Mouse (Mus musculus): Measurements from ENCODE around the gene Vps37c. TPM values are rescaled to one million over a fixed set of nuclear protein-coding genes. Genes with fewer than 3 reads are reported as not detected.

The Vps37c gene
- polyA plus RNA-seq, 1 experiment, result 29.5 TPM

DNA sequence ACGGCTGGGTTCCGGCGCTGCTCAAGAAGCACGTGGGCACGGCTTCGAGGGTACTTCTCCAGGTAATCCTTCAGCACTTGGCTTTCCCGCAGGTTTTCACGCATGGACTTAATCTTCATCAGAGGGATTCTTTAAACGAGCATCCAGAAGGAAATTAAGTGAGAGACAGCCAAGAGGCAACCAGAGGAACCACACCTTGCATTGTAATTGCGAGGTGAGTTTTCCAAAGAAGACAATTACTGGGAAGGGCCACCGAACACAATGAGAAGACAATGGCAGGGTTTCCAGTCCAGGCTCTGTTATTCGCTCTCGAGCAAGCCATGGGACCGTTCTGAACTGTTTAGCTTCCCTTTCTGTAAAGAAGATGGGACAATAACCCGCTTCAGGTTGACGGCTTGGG lies 11.9 kb upstream of the Vps37c start:
- WGBS, result 82% methylated on average over 16 of the region's 16 CpGs
- Histone ChIP-seq H3K4me3 (replicated peaks; ENCODE audit: control insufficient read depth, low read depth, low read length) (no peak overlapping the region), H3K4me1 (ENCODE audit: control insufficient read depth, insufficient read depth, low read length) (no peaks in the 10 kb centered on the region), H3K27ac (ENCODE audit: control insufficient read depth, insufficient read depth, low read depth, low read length, poor library complexity) (no peak overlapping the region)
- TF ChIP-seq POLR2A (IDR thresholded peaks at IDR 0.05; ENCODE audit: borderline replicate concordance, control insufficient read depth, low read depth, low read length) (no peak), CTCF (IDR thresholded peaks at IDR 0.05; ENCODE audit: control insufficient read depth, insufficient read depth, low read length) (no peak)

DNA sequence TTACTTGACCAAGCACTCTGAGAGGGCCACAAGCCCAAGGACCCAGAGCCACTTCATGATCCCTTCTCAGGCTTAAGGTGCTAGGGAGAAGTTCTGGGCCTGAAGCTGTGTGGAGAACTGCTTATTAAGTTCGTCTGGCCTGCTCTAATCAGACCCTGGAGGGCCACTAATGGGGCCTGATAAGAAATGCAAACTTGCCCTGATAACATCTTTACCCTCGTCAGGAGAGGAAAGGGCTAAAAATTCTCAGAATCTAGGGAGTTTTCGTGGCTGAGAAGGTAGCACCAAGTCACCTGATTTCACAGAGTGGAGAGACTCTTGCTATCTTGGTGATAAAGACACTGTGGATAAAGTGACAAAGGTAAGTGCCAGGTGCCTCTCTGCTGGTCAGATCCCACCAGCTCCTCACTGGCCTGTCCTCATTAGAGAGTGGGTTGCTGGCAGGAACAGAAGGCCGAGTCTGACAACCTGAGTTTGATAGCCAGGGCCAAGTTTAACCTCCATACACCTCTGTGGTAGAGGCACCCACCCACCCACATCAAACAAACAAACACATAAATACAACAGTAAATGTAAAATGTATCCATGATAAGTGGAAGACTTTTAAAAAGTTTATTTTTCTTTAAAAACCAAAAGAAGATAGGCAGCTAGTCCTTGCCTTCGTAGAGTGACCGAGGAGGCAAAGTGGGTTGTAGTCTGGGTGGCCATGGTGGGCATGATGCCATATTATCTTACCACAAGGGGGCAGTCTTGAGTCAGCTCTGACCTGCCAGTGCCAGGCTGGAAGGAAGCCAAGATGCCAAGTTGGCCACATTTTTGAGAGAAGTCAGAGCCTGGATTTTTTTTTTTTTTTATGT lies 10.4 kb upstream of the Vps37c start, which contains the start of gene Pga5:
Gene Pga5 (minus strand): TSS at position 157 of the 857 bp plus-strand sequence.
- Histone ChIP-seq H3K4me3 (replicated peaks; ENCODE audit: control insufficient read depth, low read depth, low read length) (no peak within 1 kb of the TSS), H3K4me1 (ENCODE audit: control insufficient read depth, insufficient read depth, low read length) (no peaks in the 10 kb centered on the region), H3K27ac (ENCODE audit: control insufficient read depth, insufficient read depth, low read depth, low read length, poor library complexity) (no peak within 1 kb of the TSS)
- 18% methylated on average over 6 of the region's 6 CpGs for WGBS
- no peak for TF ChIP-seq POLR2A (IDR thresholded peaks at IDR 0.05; ENCODE audit: borderline replicate concordance, control insufficient read depth, low read depth, low read length)
- TF ChIP-seq CTCF (IDR thresholded peaks at IDR 0.05; ENCODE audit: control insufficient read depth, insufficient read depth, low read length), result peak; percentile 98

DNA sequence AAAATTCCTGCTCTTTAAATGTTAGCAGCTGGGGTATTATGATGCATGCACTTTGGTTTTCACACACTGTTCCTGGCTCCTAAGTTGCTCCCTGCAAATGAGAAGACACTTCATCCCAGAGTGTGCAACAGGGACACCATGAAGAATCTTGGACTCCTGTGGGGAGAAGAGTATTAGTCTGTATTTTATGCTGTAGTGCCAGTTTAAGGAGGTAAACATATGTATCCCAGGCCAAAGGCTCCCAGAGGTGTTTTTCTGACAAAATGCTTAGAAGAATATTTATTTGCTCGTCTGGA lies 9.8 kb upstream of the Vps37c start:
- WGBS, result 78% methylated on average over 1 of the region's 1 CpGs
- H3K4me1 ChIP-seq (ENCODE audit: control insufficient read depth, insufficient read depth, low read length), result no peaks in the 10 kb centered on the region
- TF ChIP-seq POLR2A (IDR thresholded peaks at IDR 0.05; ENCODE audit: borderline replicate concordance, control insufficient read depth, low read depth, low read length), result no peak
- TF ChIP-seq CTCF (IDR thresholded peaks at IDR 0.05; ENCODE audit: control insufficient read depth, insufficient read depth, low read length), result no peak
- no peak overlapping the region for H3K27ac ChIP-seq (ENCODE audit: control insufficient read depth, insufficient read depth, low read depth, low read length, poor library complexity)
- no peak overlapping the region for H3K4me3 ChIP-seq (replicated peaks; ENCODE audit: control insufficient read depth, low read depth, low read length)

DNA sequence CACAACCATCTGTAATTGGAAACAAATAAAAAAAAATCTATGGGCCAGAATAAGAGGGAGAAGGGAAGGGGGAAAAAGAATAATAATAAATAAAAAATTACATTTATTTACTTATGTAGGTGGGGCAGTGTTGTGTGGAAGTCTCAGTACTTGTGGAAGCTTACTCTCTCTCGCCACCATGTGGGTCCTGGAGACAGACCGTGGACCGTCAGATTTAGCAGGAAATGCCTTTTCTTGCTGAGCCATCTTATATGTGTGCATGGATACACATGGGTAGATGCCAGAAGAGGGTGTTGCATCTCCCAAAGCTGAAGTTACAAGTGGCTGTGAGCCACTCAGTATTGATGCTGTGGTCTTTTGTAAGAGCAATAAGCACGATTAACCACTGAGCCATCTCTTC lies 7.0 kb upstream of the Vps37c start:
- Histone ChIP-seq H3K4me3 (replicated peaks; ENCODE audit: control insufficient read depth, low read depth, low read length) (no peak overlapping the region), H3K4me1 (ENCODE audit: control insufficient read depth, insufficient read depth, low read length) (no peaks in the 10 kb centered on the region), H3K27ac (ENCODE audit: control insufficient read depth, insufficient read depth, low read depth, low read length, poor library complexity) (no peak overlapping the region)
- no peak for TF ChIP-seq CTCF (IDR thresholded peaks at IDR 0.05; ENCODE audit: control insufficient read depth, insufficient read depth, low read length)
- TF ChIP-seq POLR2A (IDR thresholded peaks at IDR 0.05; ENCODE audit: borderline replicate concordance, control insufficient read depth, low read depth, low read length), result no peak
- WGBS, result 34% methylated on average over 4 of the region's 4 CpGs

DNA sequence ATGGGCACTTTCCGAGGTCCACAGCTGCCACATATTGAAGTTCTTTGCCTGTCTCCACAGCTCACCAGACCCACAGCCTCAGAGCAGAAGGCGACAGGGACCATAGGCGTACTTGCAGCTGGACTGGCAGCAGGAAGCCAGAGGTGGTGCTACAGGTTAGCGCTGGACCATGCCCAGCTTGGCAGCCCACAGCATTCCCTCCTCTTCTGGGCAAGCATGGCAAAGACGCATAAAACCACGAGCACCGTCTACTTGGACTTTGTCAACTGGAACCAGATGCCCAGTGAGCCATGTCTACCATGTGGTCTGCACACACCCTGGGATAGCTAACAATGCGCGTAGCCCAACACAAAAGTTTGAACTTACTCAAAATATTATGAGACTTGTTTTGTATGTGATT lies 3.5 kb upstream of the Vps37c start:
- WGBS, result 75% methylated on average over 9 of the region's 9 CpGs
- no peak for TF ChIP-seq CTCF (IDR thresholded peaks at IDR 0.05; ENCODE audit: control insufficient read depth, insufficient read depth, low read length)
- H3K4me3 ChIP-seq (replicated peaks; ENCODE audit: control insufficient read depth, low read depth, low read length), result no peak overlapping the region

DNA sequence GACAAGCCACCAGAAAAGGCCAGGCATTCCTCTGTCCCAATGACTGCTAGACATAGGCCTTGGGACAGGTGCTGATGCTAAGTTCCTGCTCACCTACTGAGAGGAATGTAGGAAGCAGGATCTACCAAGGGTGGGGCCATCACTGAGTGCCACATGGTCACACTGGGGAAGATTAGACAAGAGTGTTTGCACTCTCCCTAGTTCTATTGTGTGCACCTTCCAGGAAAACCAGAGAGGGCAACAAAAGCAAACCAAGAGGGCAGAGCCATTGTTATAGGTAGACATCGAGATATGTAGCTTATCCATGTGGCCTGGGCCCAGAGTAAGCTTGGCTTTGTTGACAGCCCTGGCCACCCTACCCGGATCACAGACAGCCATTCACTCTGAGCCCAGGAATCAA lies 2.8 kb upstream of the Vps37c start:
- Histone ChIP-seq H3K4me3 (replicated peaks; ENCODE audit: control insufficient read depth, low read depth, low read length) (no peak overlapping the region), H3K4me1 (ENCODE audit: control insufficient read depth, insufficient read depth, low read length) (peaks cover 1% of the 10 kb centered on the region; the same call in 1 of the 2 replicates), H3K27ac (ENCODE audit: control insufficient read depth, insufficient read depth, low read depth, low read length, poor library complexity) (no peak overlapping the region)
- TF ChIP-seq POLR2A (IDR thresholded peaks at IDR 0.05; ENCODE audit: borderline replicate concordance, control insufficient read depth, low read depth, low read length), result no peak
- TF ChIP-seq CTCF (IDR thresholded peaks at IDR 0.05; ENCODE audit: control insufficient read depth, insufficient read depth, low read length), result no peak
- WGBS, result 83% methylated on average over 2 of the region's 2 CpGs

More for the DNA sequence above, 3.5 kb upstream of the Vps37c start:
- Histone ChIP-seq H3K27ac (ENCODE audit: control insufficient read depth, insufficient read depth, low read depth, low read length, poor library complexity) (no peak overlapping the region), H3K4me1 (ENCODE audit: control insufficient read depth, insufficient read depth, low read length) (peaks cover 1% of the 10 kb centered on the region; the same call in 1 of the 2 replicates)

DNA sequence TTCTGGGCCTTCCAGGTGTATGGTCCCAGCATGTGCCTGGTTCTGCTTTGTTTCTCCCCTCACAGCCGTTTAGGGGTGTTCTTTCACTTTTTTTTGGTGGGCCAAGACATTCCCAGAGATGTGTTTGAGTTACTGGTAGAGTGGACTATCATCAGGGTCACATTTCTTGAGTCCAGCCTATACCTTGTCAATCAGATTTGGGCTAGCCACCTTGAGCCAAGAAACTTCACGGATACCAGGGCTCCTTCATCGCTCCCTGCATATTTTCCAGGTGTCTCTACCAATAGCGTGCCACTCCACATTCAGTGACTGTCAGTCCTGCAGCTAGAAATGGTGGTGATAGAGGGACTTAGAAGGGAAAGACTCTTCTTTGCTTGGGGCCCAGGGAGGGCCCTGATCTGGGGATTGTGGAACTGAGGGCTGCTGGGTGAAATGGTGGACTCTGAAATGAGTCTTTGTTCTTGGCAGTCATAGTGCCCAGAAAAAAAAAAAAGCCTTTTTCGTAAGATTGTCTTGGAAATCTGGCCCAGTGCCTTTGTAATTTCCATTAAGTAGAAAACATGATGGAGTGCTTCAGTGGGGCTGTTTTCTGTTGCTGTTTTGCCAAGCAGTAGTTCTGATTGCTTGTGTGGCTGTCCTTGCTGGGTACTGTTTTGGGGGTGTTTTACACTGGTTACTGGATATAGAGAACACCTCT lies 1.1 kb downstream of the Vps37c start:
- Histone ChIP-seq H3K4me1 (ENCODE audit: control insufficient read depth, insufficient read depth, low read length) (peaks cover 4% of the 10 kb centered on the region), H3K4me3 (replicated peaks; ENCODE audit: control insufficient read depth, low read depth, low read length) (peak overlapping the region; percentile 88), H3K27ac (ENCODE audit: control insufficient read depth, insufficient read depth, low read depth, low read length, poor library complexity) (peak overlapping the region; percentile 98)
- 50% methylated on average over 5 of the region's 5 CpGs for WGBS
- TF ChIP-seq POLR2A (IDR thresholded peaks at IDR 0.05; ENCODE audit: borderline replicate concordance, control insufficient read depth, low read depth, low read length) (no peak), CTCF (IDR thresholded peaks at IDR 0.05; ENCODE audit: control insufficient read depth, insufficient read depth, low read length) (no peak)

DNA sequence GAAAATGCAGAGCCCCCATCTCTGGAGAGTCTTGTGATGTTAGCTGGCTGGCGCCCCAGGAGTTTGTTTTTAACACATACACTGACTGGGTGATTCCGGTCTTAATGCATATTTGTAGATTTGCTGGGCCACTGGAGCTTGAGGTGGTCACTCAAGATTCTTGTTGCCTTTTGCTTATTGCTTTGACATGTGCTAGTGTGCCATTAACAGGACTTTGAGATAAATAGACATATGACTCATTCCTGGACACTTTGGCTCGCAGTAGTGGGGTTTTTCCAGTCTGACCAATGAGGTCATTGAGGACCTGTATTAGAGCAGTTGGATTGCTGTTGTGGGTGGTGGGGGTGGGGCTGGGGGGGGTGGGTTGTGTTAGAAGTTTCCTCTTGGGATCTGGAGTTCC lies 1.8 kb downstream of the Vps37c start:
- H3K4me1 ChIP-seq (ENCODE audit: control insufficient read depth, insufficient read depth, low read length), result peaks cover 6% of the 10 kb centered on the region
- no peak overlapping the region for H3K4me3 ChIP-seq (replicated peaks; ENCODE audit: control insufficient read depth, low read depth, low read length)
- H3K27ac ChIP-seq (ENCODE audit: control insufficient read depth, insufficient read depth, low read depth, low read length, poor library complexity), result no peak overlapping the region
- 69% methylated on average over 3 of the region's 3 CpGs for WGBS
- no peak for TF ChIP-seq CTCF (IDR thresholded peaks at IDR 0.05; ENCODE audit: control insufficient read depth, insufficient read depth, low read length)
- no peak for TF ChIP-seq POLR2A (IDR thresholded peaks at IDR 0.05; ENCODE audit: borderline replicate concordance, control insufficient read depth, low read depth, low read length)

Measured in bone marrow, adult 2 months (tissue).